Mouse (Mus musculus): ENCODE data around the gene Dsn1.

DNA sequence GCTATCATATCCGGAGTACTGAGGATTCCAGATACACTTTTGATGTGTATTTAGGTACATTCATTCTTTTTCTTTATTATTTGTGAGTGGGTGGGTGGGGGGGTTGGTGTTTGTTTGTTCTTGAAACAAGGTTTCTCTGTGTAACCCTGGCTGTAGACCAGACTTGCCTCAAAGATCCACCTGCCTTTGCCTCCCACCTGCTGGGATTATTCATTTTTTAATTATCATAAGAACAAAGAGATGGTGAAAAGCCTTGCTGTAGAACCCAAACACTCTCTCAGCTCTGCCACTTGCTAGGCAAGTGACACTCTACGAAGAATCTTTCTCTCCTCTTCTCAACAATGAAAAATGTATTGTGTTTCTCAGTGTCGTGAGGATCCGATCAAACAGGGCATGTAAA, 12.3 kb upstream of the Dsn1 start:
- TF ChIP-seq EP300 (IDR thresholded peaks at IDR 0.05) (no peak), CTCF (IDR thresholded peaks at IDR 0.05) (no peak)
